Mouse (Mus musculus) intestine, embryonic 14.5 days (tissue): ENCODE data around the gene Zfp422. TPM values are rescaled to one million over a fixed set of nuclear protein-coding genes. Genes with fewer than 3 reads are reported as not detected.
A peak's percentile ranks its signal among the peaks of the same experiment; 100 is the strongest.

Experiments
- ATAC-seq: fragments of 200-750 bp; cut with Nextera tagmentation; replicated peaks from 2 replicates; pipeline ENCODE4 v1.8.0; 2017; ENCODE audit warnings: low read depth, moderate number of reproducible peaks, moderate TSS enrichment, moderate library complexity; ENCODE audit not compliant: low FRiP score, low TSS enrichment
- DNase-seq: peaks from one replicate; pipeline ENCODE4 v3.0.0-alpha.2; 2018; ENCODE audit warnings: low spot score
- H3K27ac ChIP-seq: fragments of 300-500 bp; sonication (generic); 2 replicates; pipeline ENCODE4 v1.5.1; 2014; ENCODE audit warnings: low read depth, mild to moderate bottlenecking, control low read depth
- H3K27me3 ChIP-seq: fragments of 300-500 bp; sonication (generic); replicated peaks from 2 replicates; pipeline ENCODE4 v1.6.1; 2014; ENCODE audit warnings: low read length, control low read depth; ENCODE audit not compliant: control insufficient read depth, insufficient read depth
- H3K36me3 ChIP-seq: fragments of 300-500 bp; sonication (generic); 2 replicates; pipeline ENCODE4 v1.6.1; 2014; ENCODE audit warnings: low read length, control low read depth; ENCODE audit not compliant: control insufficient read depth, insufficient read depth
- H3K4me1 ChIP-seq: fragments of 300-500 bp; sonication (generic); replicated peaks from 2 replicates; pipeline ENCODE4 v1.6.1; 2014; ENCODE audit warnings: low read length, control low read depth, mixed read lengths; ENCODE audit not compliant: control insufficient read depth, insufficient read depth
- H3K4me2 ChIP-seq: fragments of 300-500 bp; sonication (generic); 2 replicates; pipeline ENCODE4 v1.6.1; 2014; ENCODE audit warnings: low read length
- H3K4me3 ChIP-seq: fragments of 300-500 bp; sonication (generic); 2 replicates; pipeline ENCODE4 v1.5.1; 2014; ENCODE audit warnings: low read depth, low read length, control low read depth, mixed read lengths
- H3K9ac ChIP-seq: fragments of 300-500 bp; sonication (generic); 2 replicates; pipeline ENCODE4 v1.6.1; 2014; ENCODE audit warnings: mild to moderate bottlenecking, low read length
- H3K9me3 ChIP-seq: fragments of 300-500 bp; sonication (generic); 2 replicates; pipeline ENCODE4 v1.6.1; 2016; ENCODE audit warnings: low read length, control low read depth; ENCODE audit not compliant: control insufficient read depth
- WGBS: fragments of 180-500 bp; shearing (Covaris S2); extraction: QIAGEN DNeasy Blood & Tissue Kit; methylation state at CpG from one replicate; pipeline ENCODE4 v1.1.7; 2014; 5-methylcytosine and 5-hydroxymethylcytosine counted together
- polyA plus RNA-seq: library from polyadenylated mRNA; unstranded; fragments of >200 nt; fragmentation: Nextera tagmentation; extraction: Ambion mirVana; gene quantifications from 2 replicates; pipeline ENCODE4 v1.2.1, GENCODE M21; 2014

The Zfp422 gene
- polyA plus RNA-seq: 147 and 164 TPM in 2 replicates

GRCm38 (mm10) chr6:116628539-116629171 lies at the start of gene Zfp422:
Gene Zfp422 (minus strand): TSS chr6:116628999.
- peak; percentile 90 for ATAC-seq
- H3K27ac ChIP-seq: peak within 1 kb of the TSS; percentile 80
- under 1% methylated on average over 54 of the region's 56 CpGs for WGBS

GRCm38 (mm10) chr6:116677321-116677720 lies 48.5 kb upstream of the Zfp422 start:
- Histone ChIP-seq H3K4me1 (peaks cover 19% of the 10 kb centered on the region), H3K9ac (no peak overlapping the region), H3K4me2 (no peak overlapping the region), H3K36me3 (no peaks in the 10 kb centered on the region), H3K27ac (no peak overlapping the region), H3K27me3 (no peaks in the 10 kb centered on the region), H3K9me3 (no peaks in the 10 kb centered on the region), H3K4me3 (no peak overlapping the region)
- DNase-seq (no peak), ATAC-seq (no peak)
- WGBS: 63% methylated on average over 6 of the region's 6 CpGs

More at GRCm38 (mm10) chr6:116628539-116629171, at the start of gene Zfp422:
- DNase-seq: peak; percentile 90
- Histone ChIP-seq H3K36me3 (peaks cover 27% of the 10 kb centered on the region), H3K9me3 (no peaks in the 10 kb centered on the region), H3K4me2 (peak within 1 kb of the TSS; percentile 86), H3K27me3 (no peaks in the 10 kb centered on the region), H3K4me1 (peaks cover 6% of the 10 kb centered on the region; the same call in 1 of the 2 replicates), H3K4me3 (peak within 1 kb of the TSS; percentile 81), H3K9ac (peak within 1 kb of the TSS; percentile 94)

GRCm38 (mm10) chr6:116676355-116676913 lies 47.6 kb upstream of the Zfp422 start:
- DNase-seq (no peak), ATAC-seq (no peak)
- 65% methylated on average over 10 of the region's 10 CpGs for WGBS
- Histone ChIP-seq H3K4me1 (peaks cover 19% of the 10 kb centered on the region), H3K36me3 (no peaks in the 10 kb centered on the region), H3K9me3 (no peaks in the 10 kb centered on the region), H3K4me2 (no peak overlapping the region), H3K27me3 (no peaks in the 10 kb centered on the region), H3K4me3 (no peak overlapping the region), H3K9ac (no peak overlapping the region), H3K27ac (no peak overlapping the region)

- DNase-seq: no peak
- peak overlapping the region; percentile 77 for H3K27ac ChIP-seq
- peak overlapping the region; percentile 40 for H3K9ac ChIP-seq
- H3K27me3 ChIP-seq: no peaks in the 10 kb centered on the region
- no peaks in the 10 kb centered on the region for H3K36me3 ChIP-seq
- peak; percentile 37; the same call in 1 of the 2 replicates for ATAC-seq
- no peaks in the 10 kb centered on the region for H3K9me3 ChIP-seq
- H3K4me1 ChIP-seq: peaks cover 31% of the 10 kb centered on the region
- WGBS: 18% methylated on average over 16 of the region's 16 CpGs
- H3K4me2 ChIP-seq: peak overlapping the region; percentile 97
- peak overlapping the region; percentile 56 for H3K4me3 ChIP-seq
Measured at GRCm38 (mm10) chr6:116674283-116674886, 45.6 kb upstream of the Zfp422 start.

- Histone ChIP-seq H3K36me3 (no peaks in the 10 kb centered on the region), H3K27me3 (no peaks in the 10 kb centered on the region), H3K27ac (peak within 1 kb of the TSS; percentile 77), H3K9ac (peak within 1 kb of the TSS; percentile 43), H3K4me2 (peak within 1 kb of the TSS; percentile 97), H3K4me1 (peaks cover 31% of the 10 kb centered on the region), H3K9me3 (no peaks in the 10 kb centered on the region), H3K4me3 (peak within 1 kb of the TSS; percentile 56)
- WGBS: under 1% methylated on average over 44 of the region's 44 CpGs
- ATAC-seq (peak; percentile 91), DNase-seq (peak; percentile 96)
Measured at GRCm38 (mm10) chr6:116673471-116674282, 44.9 kb upstream of the Zfp422 start, which contains the start of gene Rassf4. Gene Rassf4 (minus strand): TSS chr6:116673952.

GRCm38 (mm10) chr6:116672349-116672748 lies 43.5 kb upstream of the Zfp422 start:
- H3K27me3 ChIP-seq: no peaks in the 10 kb centered on the region
- WGBS: 71% methylated on average over 5 of the region's 5 CpGs
- ATAC-seq (no peak), DNase-seq (no peak)
- H3K9ac ChIP-seq: no peak overlapping the region
- peak overlapping the region; percentile 97 for H3K4me2 ChIP-seq
- no peaks in the 10 kb centered on the region for H3K9me3 ChIP-seq
- H3K27ac ChIP-seq: no peak overlapping the region
- H3K36me3 ChIP-seq: no peaks in the 10 kb centered on the region
- no peak overlapping the region for H3K4me3 ChIP-seq
- H3K4me1 ChIP-seq: peaks cover 31% of the 10 kb centered on the region

- Histone ChIP-seq H3K9me3 (no peaks in the 10 kb centered on the region), H3K27ac (no peak overlapping the region), H3K27me3 (no peaks in the 10 kb centered on the region), H3K4me3 (no peak overlapping the region), H3K36me3 (no peaks in the 10 kb centered on the region), H3K9ac (no peak overlapping the region), H3K4me1 (peaks cover 31% of the 10 kb centered on the region), H3K4me2 (no peak overlapping the region)
- DNase-seq (no peak), ATAC-seq (no peak)
- whole genome bisulfite sequencing: 87% methylated on average over 4 of the region's 4 CpGs
Measured at GRCm38 (mm10) chr6:116671768-116672167, 43.0 kb upstream of the Zfp422 start.

- DNase-seq (peak; percentile 74), ATAC-seq (no peak)
- Histone ChIP-seq H3K4me3 (no peak overlapping the region), H3K4me2 (peak overlapping the region; percentile 13; the same call in 1 of the 2 replicates), H3K9ac (no peak overlapping the region), H3K27ac (no peak overlapping the region), H3K36me3 (no peaks in the 10 kb centered on the region), H3K4me1 (peaks cover 24% of the 10 kb centered on the region), H3K27me3 (no peaks in the 10 kb centered on the region), H3K9me3 (no peaks in the 10 kb centered on the region)
- 23% methylated on average over 5 of the region's 5 CpGs for WGBS
Measured at GRCm38 (mm10) chr6:116671031-116671430, 42.2 kb upstream of the Zfp422 start.
